Mouse (Mus musculus): ENCODE measurements at regions not wholly inside any gene's neighbourhood (a gene's known extent, or its start where the extent isn't known, plus 50 kb on each side); places are given as distances from the start of the nearest gene placed in this dataset.

GRCm38 (mm10) chr1:190220417-190220816 is 49.9 kb upstream of the Prox1 start:
- TF ChIP-seq CTCF (IDR thresholded peaks at IDR 0.05; ENCODE audit: low read depth, low read length), result no peak
- TF ChIP-seq EP300 (IDR thresholded peaks at IDR 0.05; ENCODE audit: insufficient read depth, low read depth, low read length), result no peak
- no peak for TF ChIP-seq POLR2A (IDR thresholded peaks at IDR 0.05; ENCODE audit: insufficient read depth, low read length)

All from ES-Bruce4 (cell line).